Comparison of ENCODE assay signal across 8 mouse cellular contexts in the genomic region with DNA sequence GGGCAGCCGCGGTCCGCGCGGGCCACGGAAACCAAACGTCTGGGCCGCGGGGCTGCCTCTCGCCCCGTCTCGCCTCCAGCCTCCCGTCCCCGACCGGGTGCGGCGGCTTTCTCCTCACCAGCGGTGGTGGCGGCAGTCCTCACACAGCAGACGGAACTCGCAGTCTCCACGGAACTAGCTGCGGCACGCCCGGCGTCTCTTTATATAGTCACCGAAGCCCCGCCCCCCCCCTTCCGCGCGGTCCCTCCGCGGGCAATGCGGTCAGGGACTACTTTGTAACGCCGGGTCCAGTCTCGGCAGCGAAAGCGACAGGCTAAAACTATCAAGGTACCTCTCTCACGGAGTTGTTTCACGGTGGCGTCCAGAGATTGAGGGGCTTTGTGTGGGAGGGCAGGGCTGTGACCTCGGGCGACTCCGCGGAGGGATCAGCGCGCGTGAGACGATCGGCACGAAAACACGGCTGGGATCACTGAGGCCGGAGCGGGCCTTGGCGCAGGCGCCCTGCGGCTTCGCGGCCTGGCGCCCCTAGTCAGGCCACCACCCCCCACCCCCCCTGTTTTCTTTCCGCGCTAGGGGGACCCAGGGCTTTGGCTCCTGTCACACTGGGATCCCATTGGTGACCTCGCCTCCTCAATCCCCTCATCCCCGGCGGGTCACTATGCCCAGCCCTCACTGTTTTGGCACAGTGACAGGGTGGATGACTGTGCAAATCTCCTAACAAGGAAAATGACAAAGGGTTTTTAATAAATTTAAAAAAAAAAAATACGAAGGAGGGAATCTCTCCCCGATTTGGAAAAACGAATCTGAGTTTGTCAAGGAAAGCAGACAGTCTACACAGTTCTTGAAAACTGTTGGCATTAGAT. TPM values are rescaled to one million over a fixed set of nuclear protein-coding genes. Genes with fewer than 3 reads are reported as not detected.
DNase-seq lines count a peak whose midpoint lies in the region; ATAC-seq and TF ChIP-seq lines count a peak whose summit lies in the region.

Ubc (minus strand) TSS at position 624 of the 863 bp plus-strand sequence.

- H3K9ac ChIP-seq in forebrain, embryonic 14.5 days (ENCODE audit: low read length) = peak within 1 kb of the TSS; percentile 98
- peak within 1 kb of the TSS; percentile 95 for H3K9ac ChIP-seq in neural tube, embryonic 14.5 days (replicated peaks; ENCODE audit: low read depth, low read length)

- H3K4me2 ChIP-seq in forebrain, embryonic 14.5 days (ENCODE audit: low read length) = peak within 1 kb of the TSS; percentile 99
- peak within 1 kb of the TSS; percentile 99 for H3K4me2 ChIP-seq in neural tube, embryonic 14.5 days (ENCODE audit: low read depth, low read length)

- ATAC-seq in cerebellum, adult (ENCODE audit: insufficient number of reproducible peaks, low FRiP score, low TSS enrichment) = peak; percentile 34; the same call in 1 of the 2 replicates
- peak; percentile 42 for ATAC-seq in forebrain, embryonic 14.5 days
- ATAC-seq in neural tube, embryonic 14.5 days (ENCODE audit: low read depth) = peak; percentile 70

- no peak for TF ChIP-seq CTCF in E14TG2a.4 (conservative IDR thresholded peaks at IDR 0.05; ENCODE audit: low read length)
- TF ChIP-seq CTCF in testis, adult 2 months (IDR thresholded peaks at IDR 0.05; ENCODE audit: control insufficient read depth, insufficient read depth, insufficient replicate concordance, low read depth, low read length) = no peak

- peak; percentile 99 for TF ChIP-seq POLR2A in testis, adult 2 months (IDR thresholded peaks at IDR 0.05; ENCODE audit: control insufficient read depth, low read depth, low read length)

- peaks cover 23% of the 10 kb centered on the region for H3K9me3 ChIP-seq in E14TG2a.4 (ENCODE audit: low read length)
- H3K9me3 ChIP-seq in forebrain, embryonic 14.5 days (replicated peaks; ENCODE audit: control insufficient read depth, low read length) = no peaks in the 10 kb centered on the region
- no peaks in the 10 kb centered on the region for H3K9me3 ChIP-seq in neural tube, embryonic 14.5 days (ENCODE audit: control insufficient read depth, low read length)

- intact Hi-C loops in heart, postnatal 14 days (cut with DNase I) = loop anchor here (2.0 kb wide), 1 partner anchor 15 kb away; no protein-coding TSS in a partner anchor

- under 1% methylated on average over 68 of the region's 69 CpGs for WGBS in forebrain, embryonic 14.5 days
- under 1% methylated on average over 61 of the region's 69 CpGs for WGBS in neural tube, embryonic 14.5 days

- peak within 1 kb of the TSS; percentile 98 for H3K4me3 ChIP-seq in E14TG2a.4 (replicated peaks; ENCODE audit: low read length)
- H3K4me3 ChIP-seq in forebrain, embryonic 14.5 days (ENCODE audit: low read depth, low read length) = peak within 1 kb of the TSS; percentile 100
- peak within 1 kb of the TSS; percentile 100 for H3K4me3 ChIP-seq in neural tube, embryonic 14.5 days (ENCODE audit: low read depth, low read length)
- peak within 1 kb of the TSS; percentile 97 for H3K4me3 ChIP-seq in testis, adult 2 months (ENCODE audit: control insufficient read depth, low read depth, low read length)

- H3K27me3 ChIP-seq in E14TG2a.4 (ENCODE audit: insufficient read depth, low read length) = no peaks in the 10 kb centered on the region
- H3K27me3 ChIP-seq in forebrain, embryonic 14.5 days (replicated peaks; ENCODE audit: control insufficient read depth, insufficient read depth, low read length) = no peaks in the 10 kb centered on the region
- H3K27me3 ChIP-seq in neural tube, embryonic 14.5 days (ENCODE audit: control insufficient read depth, insufficient read depth, low read length) = no peaks in the 10 kb centered on the region
- no peaks in the 10 kb centered on the region for H3K27me3 ChIP-seq in testis, adult 2 months (ENCODE audit: control insufficient read depth, insufficient read depth, low read length)

- H3K36me3 ChIP-seq in E14TG2a.4 (ENCODE audit: insufficient read depth, low read length) = peaks cover 24% of the 10 kb centered on the region
- peaks cover 18% of the 10 kb centered on the region for H3K36me3 ChIP-seq in forebrain, embryonic 14.5 days (ENCODE audit: control insufficient read depth, insufficient read depth, low read length)
- peaks cover 8% of the 10 kb centered on the region for H3K36me3 ChIP-seq in neural tube, embryonic 14.5 days (ENCODE audit: control insufficient read depth, insufficient read depth, low read length)
- peaks cover 2% of the 10 kb centered on the region for H3K36me3 ChIP-seq in testis, adult 2 months (ENCODE audit: control insufficient read depth, insufficient read depth, low read length)

- peak within 1 kb of the TSS; percentile 97 for H3K27ac ChIP-seq in forebrain, embryonic 14.5 days (ENCODE audit: low read depth, low read length)
- peak within 1 kb of the TSS; percentile 98 for H3K27ac ChIP-seq in neural tube, embryonic 14.5 days (ENCODE audit: low read depth, low read length)
- peak within 1 kb of the TSS; percentile 100 for H3K27ac ChIP-seq in testis, adult 2 months (ENCODE audit: control insufficient read depth, insufficient read depth, low read depth, low read length)

- peak; percentile 92 for DNase-seq in forebrain, embryonic 14.5 days (ENCODE audit: low spot score)
- DNase-seq in heart, postnatal 14 days = peak; percentile 89 to 92
- peak; percentile 92 for DNase-seq in layer of hippocampus, adult 11-12 months (ENCODE audit: low spot score)
- peak; percentile 94 to 96 for DNase-seq in lung, adult 18-20 months

- H3K4me1 ChIP-seq in E14TG2a.4 (replicated peaks; ENCODE audit: low read depth, low read length) = peaks cover 47% of the 10 kb centered on the region
- peaks cover 25% of the 10 kb centered on the region for H3K4me1 ChIP-seq in forebrain, embryonic 14.5 days (ENCODE audit: control insufficient read depth, insufficient read depth, low read length)
- H3K4me1 ChIP-seq in neural tube, embryonic 14.5 days (ENCODE audit: control insufficient read depth, insufficient read depth, low read length) = peaks cover 32% of the 10 kb centered on the region
- H3K4me1 ChIP-seq in testis, adult 2 months (ENCODE audit: control insufficient read depth, insufficient read depth, low read length) = peaks cover 17% of the 10 kb centered on the region

RNA-seq across cellular contexts. Expression of gene Ubc, which starts in this region (rescaled TPM):
- 981 and 1,199 TPM in 2 replicates for polyA plus RNA-seq in forebrain, embryonic 14.5 days (2014; fragmentation: Nextera tagmentation; extraction: Ambion mirVana)
- 1,000 to 10,000 TPM in 1 of 2 experiments, 100 to 1,000 TPM in 1; 947 to 1,009 TPM for total RNA-seq in heart, postnatal 14 days (2021)
- polyA plus RNA-seq in neural tube, embryonic 14.5 days (2014; fragmentation: Nextera tagmentation; extraction: Ambion mirVana) = 1,368 and 1,388 TPM in 2 replicates
- polyA plus RNA-seq in testis, adult 2 months (2012; rRNA removed) = 1,188 and 1,319 TPM in 2 replicates

Comparison
In these comparisons a context has a peak if more than half of its experiments do, and no peak if none do; other contexts are left out.
1. Peak in every context shown above with its lines: DNase-seq, ATAC-seq, H3K4me3 ChIP-seq and H3K27ac ChIP-seq.